Mouse (Mus musculus) lung, postnatal 0 days (tissue): ENCODE data around the gene Cited4. TPM values are rescaled to one million over a fixed set of nuclear protein-coding genes. Genes with fewer than 3 reads are reported as not detected.

ENCODE experiments used
- ATAC-seq: fragments of 200-750 bp; cut with Nextera tagmentation; 2 replicates; pipeline ENCODE4 v1.8.0; 2017; ENCODE audit warnings: moderate library complexity
- DNase-seq: peaks from one replicate; pipeline ENCODE4 v3.0.0-alpha.2; 2016; ENCODE audit warnings: low spot score
- H3K27ac ChIP-seq: fragments of 300-500 bp; sonication (generic); 2 replicates; pipeline ENCODE4 v1.5.1; 2014; ENCODE audit warnings: antibody characterized with exemption, mild to moderate bottlenecking, low read length, mixed read lengths
- H3K27me3 ChIP-seq: fragments of 300-500 bp; sonication (generic); replicated peaks from 2 replicates; pipeline ENCODE4 v1.6.1; 2014; ENCODE audit warnings: low read length, mixed read lengths; ENCODE audit not compliant: insufficient read depth
- H3K36me3 ChIP-seq: fragments of 300-500 bp; sonication (generic); 2 replicates; pipeline ENCODE4 v1.6.1; 2014; ENCODE audit warnings: low read length, mixed read lengths; ENCODE audit not compliant: insufficient read depth
- H3K4me1 ChIP-seq: fragments of 300-500 bp; sonication (generic); 2 replicates; pipeline ENCODE4 v1.6.1; 2014; ENCODE audit warnings: antibody characterized with exemption, low read depth, low read length, mixed read lengths; ENCODE audit not compliant: insufficient read depth
- H3K4me2 ChIP-seq: fragments of 300-500 bp; sonication (generic); replicated peaks from 2 replicates; pipeline ENCODE4 v1.6.1; 2014; ENCODE audit warnings: low read depth, mild to moderate bottlenecking, low read length, moderate library complexity, mixed read lengths
- H3K4me3 ChIP-seq: fragments of 300-500 bp; sonication (generic); 2 replicates; pipeline ENCODE4 v1.5.1; 2014; ENCODE audit warnings: low read depth, low read length
- H3K9ac ChIP-seq: fragments of 300-500 bp; sonication (generic); replicated peaks from 2 replicates; pipeline ENCODE4 v1.6.1; 2014; ENCODE audit warnings: low read depth, mild to moderate bottlenecking
- H3K9me3 ChIP-seq: fragments of 300-500 bp; sonication (generic); 2 replicates; pipeline ENCODE4 v1.6.1; 2016; ENCODE audit warnings: low read length, mixed read lengths
- CTCF ChIP-seq: IDR thresholded peaks from 2 replicates; pipeline ENCODE4 v1.5.1; 2016; ENCODE audit warnings: antibody characterized with exemption, mild to moderate bottlenecking
- EP300 ChIP-seq: IDR thresholded peaks from 2 replicates; pipeline ENCODE4 v1.6.1; 2016; ENCODE audit warnings: antibody characterized with exemption, mild to moderate bottlenecking, control low read depth
- WGBS: fragments of 180-500 bp; shearing (Covaris S2); extraction: QIAGEN DNeasy Blood & Tissue Kit; methylation state at CpG from one replicate; pipeline ENCODE4 v1.1.7; 2014; 5-methylcytosine and 5-hydroxymethylcytosine counted together
- polyA plus RNA-seq: library from polyadenylated mRNA; unstranded; fragments of >200 nt; fragmentation: Nextera tagmentation; extraction: Ambion mirVana; gene quantifications from 2 replicates; pipeline ENCODE4 v1.2.1, GENCODE M21; 2015

Gene Cited4
- 3.9 and 4.2 TPM in 2 replicates for polyA plus RNA-seq

GRCm38 (mm10) chr4:120666358-120667024, at the start of gene Cited4:
Gene Cited4, plus strand, starts transcription at chr4:120666572.
- Histone ChIP-seq H3K4me2 (peak within 1 kb of the TSS; percentile 100), H3K4me1 (0 out of 2 replicates have a peak, but pooled peaks cover 6% of the 10 kb centered on the region), H3K9ac (peak within 1 kb of the TSS; percentile 0; the same call in 1 of the 2 replicates), H3K27ac (0 out of 2 replicates have a peak within 1 kb of the TSS, but pooled peaks have one; percentile 26), H3K4me3 (peak within 1 kb of the TSS; percentile 53), H3K36me3 (no peaks in the 10 kb centered on the region), H3K27me3 (peaks cover 5% of the 10 kb centered on the region), H3K9me3 (no peaks in the 10 kb centered on the region)
- DNase-seq (peak; percentile 97), ATAC-seq (peak; percentile 95)
- TF ChIP-seq EP300 (no peak), CTCF (no peak)
- 3% methylated on average over 38 of the region's 50 CpGs for WGBS

DNA sequence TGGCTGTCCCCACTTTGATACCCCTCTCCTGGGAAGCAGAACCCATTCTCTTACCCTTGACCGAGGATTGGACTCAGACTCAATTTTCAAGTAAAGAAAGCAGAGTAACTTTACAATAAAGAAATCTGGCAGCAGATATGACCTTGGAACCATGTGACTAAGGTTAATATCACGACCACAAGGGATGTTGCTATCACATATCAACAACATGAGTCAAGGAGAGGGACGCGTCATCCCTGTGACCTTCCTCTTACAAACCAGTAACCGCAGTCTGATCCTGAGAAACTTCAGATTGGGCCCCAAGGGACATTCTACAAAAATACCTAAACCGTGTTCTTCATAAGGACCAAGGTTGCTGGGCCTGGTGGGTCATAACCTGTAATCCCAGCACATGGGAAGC, 38.6 kb upstream of the Cited4 start:
- no peak overlapping the region for H3K4me2 ChIP-seq
- WGBS, result 80% methylated on average over 6 of the region's 6 CpGs
- H3K4me1 ChIP-seq, result no peaks in the 10 kb centered on the region
- H3K9ac ChIP-seq, result no peak overlapping the region
- DNase-seq (no peak), ATAC-seq (no peak)
- H3K9me3 ChIP-seq, result no peaks in the 10 kb centered on the region
- no peak overlapping the region for H3K27ac ChIP-seq
- no peaks in the 10 kb centered on the region for H3K36me3 ChIP-seq
- H3K4me3 ChIP-seq, result no peak overlapping the region
- H3K27me3 ChIP-seq, result no peaks in the 10 kb centered on the region
- TF ChIP-seq EP300 (no peak), CTCF (no peak)

DNA sequence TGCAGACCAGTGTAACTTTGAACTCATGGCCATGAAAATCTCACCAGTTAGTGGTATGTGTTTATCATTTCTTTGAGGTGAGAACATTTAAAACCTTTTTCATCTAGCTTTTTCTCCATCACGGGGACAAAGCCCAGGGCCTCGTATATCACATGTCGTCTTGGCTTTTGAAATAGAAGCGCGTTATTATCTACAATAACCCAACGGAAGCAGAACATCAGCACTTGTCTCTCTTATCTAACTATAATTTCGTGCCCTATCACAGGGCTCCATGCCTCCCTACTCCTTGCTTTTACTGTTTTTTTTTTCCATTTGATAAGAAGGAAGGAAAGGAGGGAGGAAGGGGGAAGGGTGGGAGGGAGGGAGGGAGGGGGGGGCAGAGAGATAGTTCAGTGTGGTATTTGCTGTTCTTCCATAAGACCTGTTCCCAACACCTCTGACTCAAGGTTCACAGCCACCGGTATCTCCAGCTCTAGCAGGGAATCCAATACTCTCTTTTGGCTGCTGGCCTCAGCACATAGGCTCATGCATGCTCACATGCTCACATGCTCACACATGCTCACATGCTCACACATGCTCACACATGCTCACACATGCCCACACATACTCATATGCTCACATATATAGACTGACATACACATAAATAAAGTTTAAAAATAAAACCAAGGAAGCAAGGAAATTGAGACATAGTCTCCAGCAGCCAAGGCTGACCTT, 36.0 kb upstream of the Cited4 start:
- Histone ChIP-seq H3K27me3 (no peaks in the 10 kb centered on the region), H3K36me3 (no peaks in the 10 kb centered on the region), H3K4me3 (no peak overlapping the region), H3K27ac (no peak overlapping the region), H3K9ac (no peak overlapping the region), H3K4me1 (no peaks in the 10 kb centered on the region), H3K9me3 (no peaks in the 10 kb centered on the region), H3K4me2 (no peak overlapping the region)
- TF ChIP-seq EP300 (no peak), CTCF (no peak)
- DNase-seq (no peak), ATAC-seq (no peak)
- WGBS, result 51% methylated on average over 8 of the region's 8 CpGs

GRCm38 (mm10) chr4:120631828-120632227, 34.5 kb upstream of the Cited4 start:
- DNase-seq (no peak), ATAC-seq (no peak)
- TF ChIP-seq CTCF (no peak), EP300 (no peak)
- Histone ChIP-seq H3K36me3 (no peaks in the 10 kb centered on the region), H3K9ac (no peak overlapping the region), H3K27me3 (no peaks in the 10 kb centered on the region), H3K4me3 (no peak overlapping the region), H3K9me3 (no peaks in the 10 kb centered on the region), H3K4me1 (no peaks in the 10 kb centered on the region), H3K4me2 (no peak overlapping the region), H3K27ac (no peak overlapping the region)
- WGBS, result 52% methylated on average over 6 of the region's 6 CpGs

DNA sequence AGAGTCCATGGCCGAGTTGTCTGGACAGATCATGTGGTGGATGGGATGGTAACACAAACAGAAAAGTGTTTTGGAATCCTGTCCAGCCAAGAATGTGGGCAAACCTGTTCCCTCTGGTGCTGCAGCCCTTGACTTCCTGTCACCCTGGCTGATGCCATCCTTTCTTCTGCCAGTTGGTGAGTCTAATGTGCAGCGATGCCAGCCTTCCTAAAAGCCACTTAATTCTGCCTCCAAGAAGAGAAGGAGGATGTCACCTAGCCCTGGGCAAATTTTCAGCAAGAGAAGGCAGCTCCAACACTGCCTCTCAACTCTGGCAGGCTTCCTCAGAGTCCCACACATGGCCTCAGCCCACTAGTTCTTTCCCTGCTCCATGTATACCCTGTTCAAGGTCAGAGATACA, 31.0 kb upstream of the Cited4 start:
- Histone ChIP-seq H3K27me3 (no peaks in the 10 kb centered on the region), H3K4me2 (no peak overlapping the region), H3K9me3 (no peaks in the 10 kb centered on the region), H3K27ac (no peak overlapping the region), H3K4me1 (no peaks in the 10 kb centered on the region), H3K36me3 (no peaks in the 10 kb centered on the region), H3K4me3 (no peak overlapping the region), H3K9ac (no peak overlapping the region)
- WGBS, result 51% methylated on average over 2 of the region's 2 CpGs
- DNase-seq, result no peak
- ATAC-seq, result no peak
- no peak for TF ChIP-seq EP300
- no peak for TF ChIP-seq CTCF

- Histone ChIP-seq H3K9me3 (no peaks in the 10 kb centered on the region), H3K27me3 (no peaks in the 10 kb centered on the region), H3K36me3 (no peaks in the 10 kb centered on the region), H3K4me1 (no peaks in the 10 kb centered on the region), H3K4me2 (no peak overlapping the region), H3K27ac (no peak overlapping the region), H3K9ac (no peak overlapping the region), H3K4me3 (no peak overlapping the region)
- no peak for TF ChIP-seq CTCF
- TF ChIP-seq EP300, result no peak
- ATAC-seq, result no peak
- no peak for DNase-seq
- 82% methylated on average over 6 of the region's 6 CpGs for WGBS
These were observed 24.4 kb upstream of the Cited4 start for GRCm38 (mm10) chr4:120641946-120642345.
